Mouse (Mus musculus): ENCODE data around the gene Gpr89. TPM values are rescaled to one million over a fixed set of nuclear protein-coding genes. Genes with fewer than 3 reads are reported as not detected.

Gpr89 gene
- 34.1 and 35.9 TPM in 2 replicates for polyA plus RNA-seq (2014; fragmentation: Nextera tagmentation; extraction: Ambion mirVana)

DNA sequence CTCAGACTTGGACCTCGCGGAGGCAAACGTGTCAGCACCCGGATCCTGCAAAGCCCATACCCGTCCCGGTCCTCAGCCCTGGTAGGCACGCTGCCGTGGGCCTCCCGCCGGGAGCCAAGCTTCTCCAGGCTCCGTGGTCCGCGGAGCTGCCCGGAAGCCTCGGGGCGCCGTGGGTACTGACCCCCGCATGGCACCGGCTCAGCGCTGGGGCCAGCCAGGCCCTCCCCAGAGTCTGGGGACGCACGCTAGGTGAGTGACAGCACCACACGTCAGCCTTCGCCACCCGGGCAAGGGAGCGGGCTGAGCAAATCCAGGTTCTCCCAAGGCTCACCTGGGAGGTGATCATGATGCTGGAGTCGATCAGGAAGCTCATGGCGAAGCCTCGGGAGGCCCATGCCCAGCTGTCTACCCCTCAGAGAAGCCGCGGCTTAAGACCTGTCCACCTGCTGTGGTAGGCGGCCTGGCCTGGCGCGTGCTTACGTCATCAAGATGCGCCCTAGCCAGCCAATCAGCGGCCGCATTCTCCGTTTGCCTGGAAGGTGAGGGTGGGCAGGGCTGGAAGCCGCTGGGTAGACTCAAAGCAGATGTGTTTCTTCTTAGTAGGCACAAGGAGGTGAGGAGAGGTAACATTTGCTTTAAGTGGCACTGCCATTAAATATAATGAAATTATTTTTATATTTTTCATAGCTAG, at the start of gene Gpr89:
Gene Gpr89, minus strand, starts transcription at position 496 of the 691 bp plus-strand sequence.
- no peaks in the 10 kb centered on the region for H3K36me3 ChIP-seq (ENCODE audit: control insufficient read depth, insufficient read depth, low read length)
- H3K27ac ChIP-seq (ENCODE audit: low read depth, low read length), result no peak within 1 kb of the TSS
- no peaks in the 10 kb centered on the region for H3K27me3 ChIP-seq (ENCODE audit: control insufficient read depth, insufficient read depth, low read length)
- under 1% methylated on average over 40 of the region's 40 CpGs for WGBS
- no peaks in the 10 kb centered on the region for H3K9me3 ChIP-seq (ENCODE audit: control insufficient read depth, low read length)
- peak within 1 kb of the TSS; percentile 92 for H3K4me3 ChIP-seq (ENCODE audit: low read depth, low read length)
- peak; percentile 91 for DNase-seq (ENCODE audit: low spot score)
- H3K9ac ChIP-seq (ENCODE audit: low read length), result peak within 1 kb of the TSS; percentile 87
- peaks cover 4% of the 10 kb centered on the region for H3K4me1 ChIP-seq (ENCODE audit: control insufficient read depth, insufficient read depth, low read length)
- peak within 1 kb of the TSS; percentile 90 for H3K4me2 ChIP-seq (ENCODE audit: low read depth)
- ATAC-seq (ENCODE audit: insufficient read depth, low FRiP score, low TSS enrichment), result peak; percentile 96

DNA sequence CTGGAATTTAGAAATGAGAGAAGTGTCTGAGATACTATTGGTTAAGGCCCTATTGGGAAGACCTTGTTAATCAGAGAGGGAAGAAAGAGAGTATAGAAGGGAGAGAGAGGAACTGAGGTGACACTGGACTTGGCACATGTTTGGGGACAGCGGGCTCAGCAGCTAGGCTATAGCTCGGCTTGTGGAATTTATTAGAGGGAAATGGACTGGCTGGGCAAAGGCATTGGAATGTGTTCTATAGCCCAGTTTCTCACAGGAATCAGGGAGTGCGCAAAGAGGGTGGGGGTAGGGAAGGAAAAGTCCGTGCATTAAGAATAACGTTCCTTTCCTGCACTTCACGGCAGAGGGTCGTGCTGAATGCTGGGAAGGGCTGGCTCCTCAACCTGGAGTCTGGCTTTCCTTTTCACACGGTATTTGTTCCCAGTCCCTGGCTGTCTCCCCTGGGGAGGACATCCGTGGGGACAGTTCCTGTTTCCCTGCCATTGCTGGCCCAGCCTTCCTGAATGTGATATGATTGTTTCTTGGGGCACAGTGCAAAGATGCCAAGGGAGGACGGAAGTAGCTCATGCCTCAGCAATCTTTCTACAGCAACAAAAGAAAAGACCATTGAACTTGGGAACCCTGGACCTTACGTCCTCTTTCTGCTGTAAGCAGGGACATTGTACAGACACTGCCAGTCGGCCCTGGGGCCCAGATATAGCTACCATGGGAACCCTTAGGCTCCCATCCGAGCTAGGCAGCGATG, 48.5 kb upstream of the Gpr89 start:
- Histone ChIP-seq H3K4me2 (ENCODE audit: low read depth) (no peak overlapping the region), H3K27me3 (ENCODE audit: control insufficient read depth, insufficient read depth, low read length) (no peaks in the 10 kb centered on the region), H3K27ac (ENCODE audit: low read depth, low read length) (no peak overlapping the region), H3K9me3 (ENCODE audit: control insufficient read depth, low read length) (no peaks in the 10 kb centered on the region), H3K36me3 (ENCODE audit: control insufficient read depth, insufficient read depth, low read length) (no peaks in the 10 kb centered on the region), H3K4me1 (ENCODE audit: control insufficient read depth, insufficient read depth, low read length) (no peaks in the 10 kb centered on the region), H3K4me3 (ENCODE audit: low read depth, low read length) (no peak overlapping the region), H3K9ac (ENCODE audit: low read length) (no peak overlapping the region)
- ATAC-seq (ENCODE audit: insufficient read depth, low FRiP score, low TSS enrichment) (no peak), DNase-seq (ENCODE audit: low spot score) (no peak)
- 58% methylated on average over 14 of the region's 14 CpGs for WGBS

DNA sequence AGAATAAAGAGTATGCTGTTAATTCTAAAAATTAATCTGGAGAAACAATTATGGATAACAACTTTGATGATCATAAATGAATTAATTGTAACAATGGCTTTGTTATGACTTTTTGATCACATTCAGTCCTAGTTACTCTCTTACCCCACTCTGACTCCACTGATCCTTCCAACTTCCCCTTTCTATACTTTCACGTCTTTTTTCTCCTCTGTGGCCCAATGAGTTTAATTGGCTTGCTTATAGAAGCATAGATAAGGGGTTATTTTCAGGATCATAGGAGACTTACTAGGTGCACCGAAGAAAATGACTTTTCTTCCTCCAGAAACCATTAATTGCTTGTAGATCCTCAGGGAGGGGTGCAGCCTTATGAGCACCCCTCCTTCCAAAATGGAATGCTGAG, 37.6 kb upstream of the Gpr89 start:
- ATAC-seq (ENCODE audit: insufficient read depth, low FRiP score, low TSS enrichment), result no peak
- no peak overlapping the region for H3K4me3 ChIP-seq (ENCODE audit: low read depth, low read length)
- H3K9me3 ChIP-seq (ENCODE audit: control insufficient read depth, low read length), result no peaks in the 10 kb centered on the region
- peaks cover 5% of the 10 kb centered on the region for H3K4me1 ChIP-seq (ENCODE audit: control insufficient read depth, insufficient read depth, low read length)
- no peak overlapping the region for H3K4me2 ChIP-seq (ENCODE audit: low read depth)
- H3K36me3 ChIP-seq (ENCODE audit: control insufficient read depth, insufficient read depth, low read length), result no peaks in the 10 kb centered on the region
- no peaks in the 10 kb centered on the region for H3K27me3 ChIP-seq (ENCODE audit: control insufficient read depth, insufficient read depth, low read length)
- WGBS, result 88% methylated on average over 2 of the region's 2 CpGs
- no peak overlapping the region for H3K27ac ChIP-seq (ENCODE audit: low read depth, low read length)
- no peak overlapping the region for H3K9ac ChIP-seq (ENCODE audit: low read length)
- DNase-seq (ENCODE audit: low spot score), result no peak

DNA sequence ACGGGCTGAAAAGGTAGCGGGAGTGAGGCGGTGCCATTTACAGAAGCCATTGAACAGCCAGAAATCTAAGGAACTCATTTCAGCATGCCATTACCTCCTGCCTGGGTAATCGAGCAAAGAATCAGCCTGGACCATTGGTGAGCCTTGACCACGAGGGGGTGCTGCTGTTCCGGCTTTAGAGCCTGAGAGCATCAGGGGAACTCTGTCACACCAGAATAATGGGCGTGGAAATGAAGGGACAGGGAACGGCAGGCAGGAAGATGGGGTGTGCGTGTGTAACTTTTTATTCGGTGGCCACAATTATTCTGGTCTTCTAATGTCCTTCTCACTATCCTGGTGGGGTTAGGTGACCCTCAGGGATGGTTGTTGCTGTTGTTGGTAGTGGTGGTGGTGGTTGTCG, 33.6 kb upstream of the Gpr89 start:
- H3K27me3 ChIP-seq (ENCODE audit: control insufficient read depth, insufficient read depth, low read length), result no peaks in the 10 kb centered on the region
- no peaks in the 10 kb centered on the region for H3K36me3 ChIP-seq (ENCODE audit: control insufficient read depth, insufficient read depth, low read length)
- peak; percentile 93 for DNase-seq (ENCODE audit: low spot score)
- H3K4me2 ChIP-seq (ENCODE audit: low read depth), result peak overlapping the region; percentile 15; the same call in 1 of the 2 replicates
- H3K4me1 ChIP-seq (ENCODE audit: control insufficient read depth, insufficient read depth, low read length), result peaks cover 8% of the 10 kb centered on the region
- H3K9me3 ChIP-seq (ENCODE audit: control insufficient read depth, low read length), result no peaks in the 10 kb centered on the region
- WGBS, result 17% methylated on average over 11 of the region's 11 CpGs
- H3K9ac ChIP-seq (ENCODE audit: low read length), result no peak overlapping the region
- peak; percentile 64 for ATAC-seq (ENCODE audit: insufficient read depth, low FRiP score, low TSS enrichment)
- no peak overlapping the region for H3K4me3 ChIP-seq (ENCODE audit: low read depth, low read length)
- H3K27ac ChIP-seq (ENCODE audit: low read depth, low read length), result no peak overlapping the region

DNA sequence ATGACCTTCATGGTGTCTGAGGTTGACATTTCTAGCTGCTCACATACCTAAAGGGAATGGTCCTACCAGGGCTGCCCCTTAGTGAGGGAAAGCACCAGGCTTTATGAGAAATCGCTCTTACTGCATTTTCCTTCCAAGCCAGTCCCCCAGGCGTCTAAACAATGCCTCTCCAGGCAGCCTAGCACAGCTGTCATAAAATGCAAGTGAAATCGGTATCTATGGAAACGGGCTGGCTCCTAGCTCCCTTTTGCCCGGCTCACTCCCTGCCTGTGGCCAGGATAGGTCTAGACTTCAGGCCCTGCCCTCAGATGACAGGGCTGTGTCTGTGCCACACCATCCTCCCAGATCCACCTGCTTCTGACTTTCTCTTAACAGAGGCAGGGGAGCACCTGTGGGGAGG, 32.5 kb upstream of the Gpr89 start:
- no peak overlapping the region for H3K27ac ChIP-seq (ENCODE audit: low read depth, low read length)
- no peaks in the 10 kb centered on the region for H3K36me3 ChIP-seq (ENCODE audit: control insufficient read depth, insufficient read depth, low read length)
- no peak overlapping the region for H3K9ac ChIP-seq (ENCODE audit: low read length)
- H3K27me3 ChIP-seq (ENCODE audit: control insufficient read depth, insufficient read depth, low read length), result no peaks in the 10 kb centered on the region
- no peaks in the 10 kb centered on the region for H3K9me3 ChIP-seq (ENCODE audit: control insufficient read depth, low read length)
- no peak overlapping the region for H3K4me2 ChIP-seq (ENCODE audit: low read depth)
- peaks cover 8% of the 10 kb centered on the region for H3K4me1 ChIP-seq (ENCODE audit: control insufficient read depth, insufficient read depth, low read length)
- no peak overlapping the region for H3K4me3 ChIP-seq (ENCODE audit: low read depth, low read length)
- DNase-seq (ENCODE audit: low spot score) (peak; percentile 38), ATAC-seq (ENCODE audit: insufficient read depth, low FRiP score, low TSS enrichment) (peak; percentile 75)
- 2% methylated on average over 5 of the region's 5 CpGs for WGBS

DNA sequence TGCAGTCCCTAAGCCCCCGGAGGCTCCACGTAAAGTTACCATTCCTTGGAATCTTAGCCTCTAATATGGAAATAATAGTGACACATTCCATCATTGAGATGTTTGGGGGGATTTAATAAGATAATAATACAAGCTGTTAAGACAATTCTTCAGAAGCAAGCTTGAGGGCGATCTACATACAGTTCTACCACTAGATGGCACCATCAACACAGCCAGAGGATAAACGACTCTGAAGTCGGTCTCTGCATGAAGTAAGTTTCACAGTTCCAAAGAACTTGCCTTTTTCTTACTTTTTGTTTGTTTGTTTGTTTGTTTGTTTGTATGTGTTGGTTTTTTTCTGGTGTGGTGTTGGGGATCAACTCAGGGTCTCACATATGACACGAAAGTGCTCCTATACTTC, 31.1 kb upstream of the Gpr89 start:
- H3K27ac ChIP-seq (ENCODE audit: low read depth, low read length), result no peak overlapping the region
- 12% methylated on average over 6 of the region's 6 CpGs for WGBS

DNA sequence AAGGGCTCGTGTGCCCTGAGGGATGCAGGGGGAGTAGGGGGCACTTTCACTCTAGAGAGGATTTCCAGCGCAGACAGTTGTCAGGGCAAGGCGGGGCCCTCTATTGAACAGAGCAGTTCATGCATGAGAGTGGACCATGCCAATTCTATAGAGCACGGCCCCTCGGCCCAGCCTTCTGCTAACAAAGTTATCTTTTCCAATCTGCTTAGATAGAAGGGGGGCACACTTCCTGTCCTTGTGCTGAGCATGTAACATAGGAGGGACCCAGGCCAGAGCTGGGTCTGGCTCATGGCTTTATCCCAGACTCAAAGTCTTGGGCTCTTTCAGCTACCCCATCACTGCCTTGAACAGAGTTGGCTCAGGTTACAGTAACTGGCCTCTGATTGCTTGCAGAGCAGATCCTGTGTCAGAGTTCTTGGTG, 26.1 kb upstream of the Gpr89 start:
- Histone ChIP-seq H3K4me2 (ENCODE audit: low read depth) (no peak overlapping the region), H3K4me3 (ENCODE audit: low read depth, low read length) (no peak overlapping the region), H3K27me3 (ENCODE audit: control insufficient read depth, insufficient read depth, low read length) (no peaks in the 10 kb centered on the region), H3K9me3 (ENCODE audit: control insufficient read depth, low read length) (no peaks in the 10 kb centered on the region), H3K27ac (ENCODE audit: low read depth, low read length) (no peak overlapping the region), H3K36me3 (ENCODE audit: control insufficient read depth, insufficient read depth, low read length) (no peaks in the 10 kb centered on the region), H3K9ac (ENCODE audit: low read length) (no peak overlapping the region), H3K4me1 (ENCODE audit: control insufficient read depth, insufficient read depth, low read length) (peaks cover 3% of the 10 kb centered on the region; the same call in 1 of the 2 replicates)
- ATAC-seq (ENCODE audit: insufficient read depth, low FRiP score, low TSS enrichment) (peak; percentile 71; the same call in 1 of the 2 replicates), DNase-seq (ENCODE audit: low spot score) (peak; percentile 52)
- WGBS, result 25% methylated on average over 5 of the region's 5 CpGs

More for the DNA sequence above, 31.1 kb upstream of the Gpr89 start:
- DNase-seq (ENCODE audit: low spot score) (peak; percentile 53), ATAC-seq (ENCODE audit: insufficient read depth, low FRiP score, low TSS enrichment) (no peak)
- Histone ChIP-seq H3K36me3 (ENCODE audit: control insufficient read depth, insufficient read depth, low read length) (no peaks in the 10 kb centered on the region), H3K4me1 (ENCODE audit: control insufficient read depth, insufficient read depth, low read length) (peaks cover 10% of the 10 kb centered on the region), H3K9ac (ENCODE audit: low read length) (no peak overlapping the region), H3K4me2 (ENCODE audit: low read depth) (no peak overlapping the region), H3K9me3 (ENCODE audit: control insufficient read depth, low read length) (no peaks in the 10 kb centered on the region), H3K4me3 (ENCODE audit: low read depth, low read length) (no peak overlapping the region), H3K27me3 (ENCODE audit: control insufficient read depth, insufficient read depth, low read length) (no peaks in the 10 kb centered on the region)

DNA sequence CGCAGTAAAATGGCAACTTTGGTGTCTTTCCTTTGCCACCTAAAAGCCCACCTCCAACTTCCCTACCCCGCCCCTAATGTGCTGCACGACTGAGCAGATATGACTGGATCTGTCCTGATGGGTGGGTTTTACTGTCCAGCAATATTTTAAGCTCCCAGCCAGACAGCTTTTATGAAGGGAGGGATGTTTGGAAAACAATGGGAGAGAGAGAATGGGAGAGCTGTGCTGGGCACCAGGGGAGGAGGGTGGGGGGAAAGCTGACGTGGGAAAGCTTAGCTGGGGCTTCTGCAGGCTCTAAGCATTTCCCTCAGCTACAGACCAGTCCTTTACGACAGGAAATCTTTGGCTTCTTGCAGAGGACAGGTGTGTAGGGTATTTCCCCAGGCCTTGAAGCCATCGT, 20.8 kb upstream of the Gpr89 start, which contains the start of gene Gja8:
Gene Gja8, minus strand, starts transcription at position 101 of the 400 bp plus-strand sequence.
- Histone ChIP-seq H3K27me3 (ENCODE audit: control insufficient read depth, insufficient read depth, low read length) (no peaks in the 10 kb centered on the region), H3K4me1 (ENCODE audit: control insufficient read depth, insufficient read depth, low read length) (no peaks in the 10 kb centered on the region), H3K9me3 (ENCODE audit: control insufficient read depth, low read length) (no peaks in the 10 kb centered on the region), H3K27ac (ENCODE audit: low read depth, low read length) (no peak within 1 kb of the TSS), H3K36me3 (ENCODE audit: control insufficient read depth, insufficient read depth, low read length) (no peaks in the 10 kb centered on the region), H3K4me3 (ENCODE audit: low read depth, low read length) (no peak within 1 kb of the TSS), H3K4me2 (ENCODE audit: low read depth) (no peak within 1 kb of the TSS), H3K9ac (ENCODE audit: low read length) (no peak within 1 kb of the TSS)
- ATAC-seq (ENCODE audit: insufficient read depth, low FRiP score, low TSS enrichment) (no peak), DNase-seq (ENCODE audit: low spot score) (no peak)
- 66% methylated on average over 6 of the region's 6 CpGs for WGBS
